Mouse (Mus musculus) urinary bladder, postnatal 10 days (tissue): ENCODE measurements around the gene Asb16.
A peak's percentile ranks its signal among the peaks of the same experiment; 100 is the strongest.

Experiments used
- DNase-seq: peaks from one replicate; pipeline ENCODE4 v3.0.0; 2022; ENCODE audit warnings: low spot score

Asb16 gene

GRCm38 (mm10) chr11:102310768-102311695 lies 42.5 kb downstream of the Asb16 start:
- no peak for DNase-seq

DNA sequence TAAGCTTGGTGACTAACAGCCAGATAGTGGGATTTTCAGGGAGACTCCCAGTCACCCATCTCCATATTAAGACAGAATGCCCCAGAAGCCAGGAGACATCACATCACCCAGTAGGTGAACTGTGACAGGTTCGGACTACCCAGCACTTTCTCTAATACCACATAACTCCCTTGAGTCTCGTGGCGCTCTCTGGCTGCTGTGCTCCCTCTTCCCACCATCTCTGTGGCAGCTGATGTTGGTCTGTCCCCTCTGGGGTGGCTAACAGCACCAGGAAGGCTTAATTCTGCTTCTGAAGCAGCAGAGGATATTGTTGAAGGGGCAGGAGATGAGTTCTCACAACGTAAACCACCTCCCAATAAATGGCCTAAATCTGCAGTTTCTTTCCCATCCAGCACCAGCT lies 43.4 kb downstream of the Asb16 start:
- no peak for DNase-seq

GRCm38 (mm10) chr11:102312586-102312985 lies 44.0 kb downstream of the Asb16 start:
- no peak for DNase-seq

DNA sequence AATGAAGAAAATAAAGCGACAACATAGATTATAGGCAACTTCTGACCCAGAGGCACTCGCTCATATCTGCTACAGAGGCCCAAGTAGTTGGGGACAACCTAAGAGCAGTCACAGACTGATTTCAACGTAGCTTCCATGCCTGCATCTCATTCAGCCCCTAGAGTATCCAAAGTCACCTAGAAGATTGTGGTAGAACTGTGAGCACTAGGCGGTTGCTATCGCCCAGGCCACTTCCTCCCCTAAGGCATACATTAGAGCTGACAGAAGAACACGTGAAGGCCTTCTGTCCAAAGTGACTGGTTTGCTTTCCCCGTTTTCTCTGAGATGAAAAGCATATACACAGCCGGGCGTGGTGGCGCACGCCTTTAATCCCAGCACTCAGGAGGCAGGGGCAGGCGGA lies 45.8 kb downstream of the Asb16 start:
- DNase-seq: no peak

- DNase-seq: no peak
Measured at GRCm38 (mm10) chr11:102315690-102316571, 47.4 kb downstream of the Asb16 start.

DNA sequence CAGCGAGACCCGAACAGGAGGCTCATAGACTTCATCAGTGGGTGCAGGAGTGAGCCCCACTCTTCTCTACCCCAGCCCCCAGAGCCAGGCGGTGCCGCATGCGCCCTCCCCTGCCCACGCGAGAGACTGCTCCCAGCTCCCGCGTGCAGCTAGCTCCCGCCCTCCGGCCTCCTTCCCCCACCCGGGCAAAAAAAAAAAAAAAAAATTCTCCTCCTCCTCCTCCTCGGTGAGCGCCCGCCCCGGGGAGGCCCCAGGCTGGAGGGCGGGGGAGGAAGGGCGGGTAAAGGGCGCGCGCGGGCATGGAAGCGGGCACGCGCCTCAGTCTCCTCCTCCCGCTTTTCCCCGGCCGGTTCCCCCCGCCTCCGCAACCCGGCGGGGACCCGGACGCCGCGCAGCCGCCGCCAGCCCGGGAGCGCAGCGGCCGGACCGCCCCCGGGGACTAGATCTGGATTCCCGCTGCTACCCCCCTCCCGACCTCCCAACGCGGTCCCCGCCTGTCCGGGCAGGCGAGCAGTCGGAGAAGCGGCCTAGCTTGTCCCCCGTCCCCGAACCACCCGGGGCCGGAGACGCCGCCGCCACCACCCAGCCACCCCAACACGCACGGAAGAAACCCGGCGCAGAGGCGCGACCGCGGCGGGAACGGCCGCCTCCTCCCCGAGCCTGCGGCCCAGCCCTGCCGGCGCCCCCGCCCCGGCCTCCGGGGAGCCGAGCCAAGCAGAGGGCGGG lies 48.2 kb downstream of the Asb16 start:
- peak; percentile 72 for DNase-seq

- no peak for DNase-seq
Measured at GRCm38 (mm10) chr11:102317298-102317900, 48.9 kb downstream of the Asb16 start.

GRCm38 (mm10) chr11:102317901-102318575 lies 49.5 kb downstream of the Asb16 start:
- no peak for DNase-seq

- DNase-seq: no peak
Measured at GRCm38 (mm10) chr11:102318576-102319409, 50.2 kb downstream of the Asb16 start.

DNA sequence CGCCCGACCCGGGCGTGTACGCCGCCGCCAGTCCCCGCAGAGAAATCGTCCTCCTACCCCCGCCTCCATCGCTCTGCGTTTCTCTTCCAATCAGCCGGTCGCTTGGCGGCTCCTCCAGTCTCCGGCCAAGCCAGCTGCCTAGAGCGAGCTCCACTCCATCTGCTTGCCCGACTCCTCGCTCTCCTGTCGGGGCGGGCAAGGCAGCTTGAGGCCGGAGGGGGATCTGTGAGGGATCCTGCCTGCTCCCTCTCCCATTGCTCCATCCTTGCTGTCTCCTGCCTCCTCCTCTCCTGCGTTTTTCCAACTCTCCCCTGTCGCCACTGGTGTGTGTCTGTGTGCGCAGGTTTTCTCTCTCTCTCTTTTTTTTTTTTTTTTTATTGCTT lies 50.9 kb downstream of the Asb16 start, which contains the start of gene Ubtf:
Ubtf (minus strand) TSS at position 333 of the 383 bp plus-strand sequence.
- DNase-seq: no peak

- DNase-seq: no peak
Measured at GRCm38 (mm10) chr11:102319941-102320685, 51.6 kb downstream of the Asb16 start.

DNA sequence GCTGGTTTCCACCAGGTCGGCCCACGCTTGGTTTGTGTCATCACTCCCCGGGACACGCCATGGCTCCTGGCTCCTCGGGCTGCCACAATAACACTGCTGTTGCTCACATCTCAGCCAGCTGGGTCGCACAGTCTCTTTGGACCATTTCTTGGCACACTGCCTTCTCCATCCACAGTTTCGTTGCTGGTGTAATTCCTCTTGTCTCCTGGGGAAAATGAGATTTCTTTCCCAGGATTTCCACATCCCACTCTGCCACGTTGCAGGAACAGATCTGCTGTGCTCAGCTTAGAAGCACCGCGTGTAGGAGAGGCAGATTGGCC lies 52.1 kb downstream of the Asb16 start:
- no peak for DNase-seq

- no peak for DNase-seq
Measured at GRCm38 (mm10) chr11:102321931-102322330, 53.4 kb downstream of the Asb16 start.

DNA sequence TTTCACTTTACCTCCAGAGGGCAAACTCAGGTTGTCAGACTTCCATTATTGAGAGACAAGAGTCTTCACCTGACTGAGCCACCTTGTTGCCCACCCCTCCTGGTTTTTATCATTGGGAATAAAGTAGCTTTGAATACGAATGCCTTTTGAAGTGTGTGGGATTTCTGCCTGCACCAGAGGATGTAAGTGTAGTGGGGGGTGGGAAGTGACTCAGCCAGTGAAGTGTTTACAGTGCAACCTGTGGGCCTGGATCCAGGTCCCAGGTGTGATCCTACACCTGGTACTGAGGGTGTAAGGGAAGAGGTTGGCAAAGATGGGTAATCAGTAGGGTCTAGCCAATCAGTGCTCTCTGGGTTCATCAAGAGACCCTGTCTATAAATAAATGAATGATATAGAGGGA lies 55.0 kb downstream of the Asb16 start:
- DNase-seq: no peak

DNA sequence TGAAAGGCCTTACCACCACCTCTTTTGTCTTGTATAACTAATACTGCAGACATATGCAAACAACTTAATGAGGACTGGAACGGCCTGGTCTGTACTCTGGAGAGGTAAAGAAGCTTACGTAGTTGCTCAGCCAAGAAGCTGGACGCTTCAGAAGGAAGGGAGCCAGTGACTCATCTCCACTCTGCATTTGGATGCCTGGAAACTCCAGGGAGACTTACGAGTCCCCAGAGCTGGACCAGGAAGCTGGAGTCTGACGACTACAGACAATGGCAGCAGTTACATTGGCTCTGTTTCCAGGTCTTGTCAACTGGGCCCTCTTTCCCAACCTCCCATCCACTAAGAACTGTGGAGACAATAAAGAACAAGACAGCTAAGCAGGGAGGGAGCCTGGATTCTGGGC lies 58.7 kb downstream of the Asb16 start:
- no peak for DNase-seq

DNA sequence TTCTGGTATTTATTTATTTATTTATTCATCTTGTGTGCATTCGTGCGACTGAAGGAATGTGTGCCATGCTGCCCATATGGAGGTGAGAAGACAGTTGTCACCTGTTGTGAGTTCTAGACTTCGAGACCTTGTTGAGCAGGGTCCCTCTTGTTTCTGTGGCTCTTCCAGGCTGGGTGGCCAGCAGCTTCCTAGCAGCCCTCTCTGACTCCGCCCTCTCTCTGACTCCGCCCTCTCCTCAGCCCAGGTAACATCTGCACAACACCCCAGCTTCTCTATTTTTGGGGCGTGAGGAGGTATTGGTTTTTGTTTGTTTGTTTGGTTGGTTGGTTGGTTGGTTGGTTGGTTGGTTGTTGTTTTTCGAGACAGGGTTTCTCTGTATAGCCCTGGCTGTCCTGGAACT lies 59.3 kb downstream of the Asb16 start:
- no peak for DNase-seq
